Mouse (Mus musculus): ENCODE measurements at regions not wholly inside any gene's neighbourhood (a gene's known extent, or its start where the extent isn't known, plus 50 kb on each side); places are given as distances from the start of the nearest gene placed in this dataset.

DNA sequence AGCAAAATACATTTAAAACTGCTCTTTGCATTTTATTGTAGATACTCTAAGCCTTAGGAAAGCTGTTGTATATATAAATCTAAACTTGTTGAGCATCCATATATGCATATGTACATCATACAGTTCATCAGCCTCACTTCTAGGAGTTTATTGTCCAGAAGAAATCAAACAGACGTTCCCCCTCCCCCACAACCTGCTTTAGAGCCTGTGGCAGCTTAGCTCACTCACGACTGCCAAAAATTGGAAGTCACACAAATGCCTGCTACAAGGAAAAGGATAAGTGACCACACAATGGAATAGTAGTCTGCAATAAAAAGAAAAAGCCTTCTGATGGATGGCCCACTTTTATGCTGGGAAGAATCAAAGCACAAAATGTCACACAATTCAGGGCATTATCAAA, 267.8 kb downstream of the Tcerg1l start:
- no peak for TF ChIP-seq CTCF (IDR thresholded peaks at IDR 0.05; ENCODE audit: borderline replicate concordance, control insufficient read depth, extremely low read depth, insufficient read depth, low read length, poor library complexity)
- TF ChIP-seq POLR2A (IDR thresholded peaks at IDR 0.05; ENCODE audit: control insufficient read depth, extremely low read depth, insufficient read depth, low read length, poor library complexity), result no peak
